Mouse (Mus musculus) cerebellum, postnatal 25 days (tissue): Measurements from ENCODE around the gene Gm10377.
"Not testable (repeated sequence)": the region's sequence is repeated elsewhere in the genome, so short reads cannot be mapped to it uniquely, and the experiment has no call there.

ENCODE experiments used
- DNase-seq, 2 experiments: peaks; one replicate each; pipeline ENCODE4 v3.0.0; 2021; ENCODE audit warnings: mixed read lengths in 2 of 2

Gene Gm10377

GRCm38 (mm10) chr14:42797887-42798286 is at the start of gene Gm10377:
TSS of gene Gm10377 (minus strand) at chr14:42797987.
- DNase-seq, result not testable (repeated sequence)

- not testable (repeated sequence) for DNase-seq
Observed at GRCm38 (mm10) chr14:42768721-42769120, 29.1 kb downstream of the Gm10377 start, which contains the start of gene Gm3015. TSS of gene Gm3015 (minus strand) at chr14:42768821.
